Mouse (Mus musculus): ENCODE measurements around the gene Gpatch4.

GRCm38 (mm10) chr3:88071783-88072182, 28.9 kb downstream of the Gpatch4 start:
- TF ChIP-seq POLR2A (IDR thresholded peaks at IDR 0.05; ENCODE audit: insufficient read depth, low read length) (no peak), CTCF (IDR thresholded peaks at IDR 0.05; ENCODE audit: low read depth, low read length) (peak; percentile 78), EP300 (IDR thresholded peaks at IDR 0.05; ENCODE audit: insufficient read depth, low read depth, low read length) (no peak)

All from ES-Bruce4 (cell line).